Mouse (Mus musculus) intestine, embryonic 14.5 days (tissue): Measurements from ENCODE around the gene Glmn. TPM values are rescaled to one million over a fixed set of nuclear protein-coding genes. Genes with fewer than 3 reads are reported as not detected.

ENCODE experiments used
- ATAC-seq: fragments of 200-750 bp; cut with Nextera tagmentation; replicated peaks from 2 replicates; pipeline ENCODE4 v1.8.0; 2017; ENCODE audit warnings: low read depth, moderate number of reproducible peaks, moderate TSS enrichment, moderate library complexity; ENCODE audit not compliant: low FRiP score, low TSS enrichment
- DNase-seq: peaks from one replicate; pipeline ENCODE4 v3.0.0-alpha.2; 2018; ENCODE audit warnings: low spot score
- H3K27ac ChIP-seq: fragments of 300-500 bp; sonication (generic); 2 replicates; pipeline ENCODE4 v1.5.1; 2014; ENCODE audit warnings: low read depth, mild to moderate bottlenecking, control low read depth
- H3K27me3 ChIP-seq: fragments of 300-500 bp; sonication (generic); replicated peaks from 2 replicates; pipeline ENCODE4 v1.6.1; 2014; ENCODE audit warnings: low read length, control low read depth; ENCODE audit not compliant: control insufficient read depth, insufficient read depth
- H3K36me3 ChIP-seq: fragments of 300-500 bp; sonication (generic); 2 replicates; pipeline ENCODE4 v1.6.1; 2014; ENCODE audit warnings: low read length, control low read depth; ENCODE audit not compliant: control insufficient read depth, insufficient read depth
- H3K4me1 ChIP-seq: fragments of 300-500 bp; sonication (generic); replicated peaks from 2 replicates; pipeline ENCODE4 v1.6.1; 2014; ENCODE audit warnings: low read length, control low read depth, mixed read lengths; ENCODE audit not compliant: control insufficient read depth, insufficient read depth
- H3K4me2 ChIP-seq: fragments of 300-500 bp; sonication (generic); 2 replicates; pipeline ENCODE4 v1.6.1; 2014; ENCODE audit warnings: low read length
- H3K4me3 ChIP-seq: fragments of 300-500 bp; sonication (generic); 2 replicates; pipeline ENCODE4 v1.5.1; 2014; ENCODE audit warnings: low read depth, low read length, control low read depth, mixed read lengths
- H3K9ac ChIP-seq: fragments of 300-500 bp; sonication (generic); 2 replicates; pipeline ENCODE4 v1.6.1; 2014; ENCODE audit warnings: mild to moderate bottlenecking, low read length
- H3K9me3 ChIP-seq: fragments of 300-500 bp; sonication (generic); 2 replicates; pipeline ENCODE4 v1.6.1; 2016; ENCODE audit warnings: low read length, control low read depth; ENCODE audit not compliant: control insufficient read depth
- WGBS: fragments of 180-500 bp; shearing (Covaris S2); extraction: QIAGEN DNeasy Blood & Tissue Kit; methylation state at CpG from one replicate; pipeline ENCODE4 v1.1.7; 2014; 5-methylcytosine and 5-hydroxymethylcytosine counted together
- polyA plus RNA-seq: library from polyadenylated mRNA; unstranded; fragments of >200 nt; fragmentation: Nextera tagmentation; extraction: Ambion mirVana; gene quantifications from 2 replicates; pipeline ENCODE4 v1.2.1, GENCODE M21; 2014

Glmn gene
- polyA plus RNA-seq, 1 experiment from 2014 or later: 32.5 TPM

DNA sequence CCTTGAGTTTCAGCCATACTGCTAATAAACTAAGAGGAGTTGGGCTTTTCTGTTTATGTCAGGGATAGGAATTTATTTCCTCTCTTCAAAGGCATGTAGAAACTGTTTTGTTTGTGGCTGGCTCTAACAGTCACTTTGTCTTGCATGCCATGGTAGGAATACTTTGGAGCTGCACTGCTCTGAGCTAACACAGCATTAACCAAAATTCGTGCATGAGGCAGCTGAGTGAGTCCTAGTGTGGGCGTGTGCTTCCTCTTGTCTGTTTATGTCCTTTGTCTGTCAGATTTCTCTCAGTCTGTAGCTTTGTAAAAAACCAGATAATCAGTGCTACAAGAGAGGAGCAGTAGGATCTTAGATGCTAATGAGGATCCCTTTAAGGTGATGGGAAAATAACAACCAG lies 86.4 kb downstream of the Glmn start:
- H3K27me3 ChIP-seq: no peaks in the 10 kb centered on the region
- H3K9me3 ChIP-seq: no peaks in the 10 kb centered on the region
- no peak overlapping the region for H3K4me2 ChIP-seq
- ATAC-seq (no peak), DNase-seq (no peak)
- no peaks in the 10 kb centered on the region for H3K4me1 ChIP-seq
- 0 out of 2 replicates have a peak, but pooled peaks cover 4% of the 10 kb centered on the region for H3K36me3 ChIP-seq
- H3K27ac ChIP-seq: no peak overlapping the region
- 40% methylated on average over 2 of the region's 2 CpGs for WGBS
- no peak overlapping the region for H3K4me3 ChIP-seq
- H3K9ac ChIP-seq: no peak overlapping the region

DNA sequence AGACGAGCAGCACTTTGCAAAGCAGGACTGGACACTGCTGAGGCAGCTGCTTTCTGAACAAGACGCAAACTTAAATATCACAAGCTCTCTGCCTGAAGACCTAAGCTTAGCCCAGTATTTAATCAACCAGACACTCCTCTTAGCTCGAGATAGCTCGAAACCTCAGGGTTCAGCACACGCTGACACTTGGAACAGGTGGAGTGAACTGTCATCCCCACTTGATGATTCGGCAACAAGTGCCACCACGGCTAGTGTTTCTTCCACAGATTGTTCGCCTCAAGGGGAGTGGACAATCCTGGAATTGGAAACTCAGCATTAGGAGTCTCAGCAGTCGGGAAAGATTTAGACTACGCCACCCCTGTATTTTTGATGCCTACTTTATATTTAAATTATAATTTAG lies 87.2 kb downstream of the Glmn start:
- Histone ChIP-seq H3K9ac (no peak overlapping the region), H3K9me3 (no peaks in the 10 kb centered on the region), H3K36me3 (peaks cover 4% of the 10 kb centered on the region; the same call in 1 of the 2 replicates), H3K27me3 (no peaks in the 10 kb centered on the region), H3K4me3 (no peak overlapping the region), H3K4me1 (no peaks in the 10 kb centered on the region), H3K27ac (no peak overlapping the region), H3K4me2 (no peak overlapping the region)
- no peak for DNase-seq
- 84% methylated on average over 10 of the region's 10 CpGs for WGBS
- no peak for ATAC-seq

DNA sequence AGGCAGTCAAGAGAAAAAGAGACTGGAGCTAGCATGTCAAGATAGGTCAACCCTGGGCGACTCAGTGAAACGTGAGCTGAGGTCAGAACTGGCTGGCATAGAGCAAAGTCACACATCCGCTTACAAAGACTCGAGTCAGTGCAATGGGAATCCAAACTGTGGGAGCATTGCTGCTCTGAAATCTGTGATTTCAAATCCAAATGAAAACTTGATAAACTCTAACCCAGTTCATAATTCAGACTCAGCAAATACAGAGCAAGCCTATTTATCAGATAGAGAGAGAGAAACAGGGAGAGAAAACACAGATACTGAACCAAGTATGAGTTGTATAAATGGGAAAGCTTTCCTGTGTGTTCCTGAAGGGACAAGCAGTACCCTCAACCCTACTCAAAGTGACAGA lies 90.4 kb downstream of the Glmn start, which contains the start of gene Gm42669:
Gene Gm42669, plus strand, starts transcription at position 301 of the 400 bp plus-strand sequence.
- Histone ChIP-seq H3K27me3 (no peaks in the 10 kb centered on the region), H3K4me3 (no peak within 1 kb of the TSS), H3K36me3 (peaks cover 4% of the 10 kb centered on the region; the same call in 1 of the 2 replicates), H3K4me2 (no peak within 1 kb of the TSS), H3K9me3 (no peaks in the 10 kb centered on the region), H3K4me1 (no peaks in the 10 kb centered on the region), H3K27ac (no peak within 1 kb of the TSS), H3K9ac (no peak within 1 kb of the TSS)
- no peak for ATAC-seq
- no peak for DNase-seq
- WGBS: 72% methylated on average over 4 of the region's 4 CpGs

DNA sequence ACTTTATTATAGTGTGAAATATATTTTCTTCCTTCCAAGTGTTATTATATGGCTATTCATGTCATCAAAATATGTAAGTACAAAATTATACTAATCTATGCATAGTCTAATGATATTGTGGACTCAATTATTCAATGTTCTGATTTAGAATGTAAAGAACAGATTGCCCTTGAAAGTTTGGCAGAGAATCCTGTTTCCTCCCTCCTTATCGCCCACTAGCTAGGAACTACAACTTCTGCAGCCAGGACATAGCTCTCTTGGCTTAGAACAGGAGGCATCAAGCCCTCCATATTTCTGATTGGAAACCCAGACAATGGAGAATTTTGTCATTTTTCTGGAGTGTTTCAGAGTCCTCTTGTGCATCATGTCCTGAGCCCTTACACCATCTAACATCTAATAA lies 96.9 kb downstream of the Glmn start:
- WGBS: 75% methylated on average over 1 of the region's 1 CpGs

DNA sequence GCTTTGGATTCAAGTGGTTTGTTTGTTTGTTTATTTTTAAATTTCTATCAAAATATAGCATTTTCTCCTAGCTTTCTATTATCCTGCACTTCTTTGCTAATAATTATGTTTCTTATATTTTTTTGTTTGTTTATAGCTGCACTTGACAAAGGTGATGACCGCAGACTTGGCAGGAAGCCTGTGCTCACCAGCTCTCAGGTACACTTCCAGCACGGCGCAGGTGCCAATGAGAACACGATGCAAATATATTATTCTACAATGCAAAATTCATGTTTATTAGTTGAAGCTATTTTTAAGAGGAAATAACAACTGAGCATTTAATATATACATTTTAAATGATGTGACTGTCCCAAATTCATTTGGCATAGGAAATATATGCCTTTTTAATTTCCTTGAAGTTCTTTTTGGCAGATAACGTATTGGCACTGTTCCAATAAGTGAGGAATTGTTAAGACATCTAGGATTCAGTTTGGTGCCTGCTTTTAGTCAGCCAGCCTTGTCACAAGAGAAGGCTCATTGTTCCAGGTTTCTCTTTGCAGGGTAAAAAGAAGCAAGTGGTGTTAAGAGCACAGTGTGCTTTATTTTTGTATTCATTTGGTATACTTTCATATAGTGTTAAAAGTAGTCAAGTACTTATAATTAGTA lies 97.7 kb downstream of the Glmn start:
- WGBS: 90% methylated on average over 5 of the region's 5 CpGs
- no peaks in the 10 kb centered on the region for H3K36me3 ChIP-seq
- DNase-seq: no peak

More for the DNA sequence above, 96.9 kb downstream of the Glmn start:
- no peak overlapping the region for H3K27ac ChIP-seq
- no peaks in the 10 kb centered on the region for H3K27me3 ChIP-seq
- H3K4me3 ChIP-seq: no peak overlapping the region
- ATAC-seq (no peak), DNase-seq (no peak)
- no peaks in the 10 kb centered on the region; the same call in 1 of the 2 replicates for H3K36me3 ChIP-seq
- H3K9me3 ChIP-seq: no peaks in the 10 kb centered on the region
- no peaks in the 10 kb centered on the region for H3K4me1 ChIP-seq
- H3K9ac ChIP-seq: no peak overlapping the region
- H3K4me2 ChIP-seq: no peak overlapping the region

More for the DNA sequence above, 97.7 kb downstream of the Glmn start:
- H3K9me3 ChIP-seq: no peaks in the 10 kb centered on the region
- ATAC-seq: no peak
- H3K4me1 ChIP-seq: no peaks in the 10 kb centered on the region
- H3K4me2 ChIP-seq: no peak overlapping the region
- no peaks in the 10 kb centered on the region for H3K27me3 ChIP-seq
- no peak overlapping the region for H3K4me3 ChIP-seq
- H3K27ac ChIP-seq: no peak overlapping the region
- no peak overlapping the region for H3K9ac ChIP-seq

Other genes with a start within 250 kb of the Glmn start
- gene Ephx4, start 195.2 kb downstream of the Glmn start, polyA plus RNA-seq: 0.55 and 0.93 TPM in 2 replicates
- not detected in 2 replicates for gene Lpcat2b, start 166.3 kb downstream of the Glmn start, polyA plus RNA-seq
- gene Btbd8, start 159.9 kb downstream of the Glmn start, polyA plus RNA-seq: 4.7 and 5.4 TPM in 2 replicates
- 0.50 and 0.69 TPM in 2 replicates for gene Gm42669, start 90.3 kb downstream of the Glmn start, polyA plus RNA-seq
- 0.08 and 0.12 TPM in 2 replicates for gene 1700028K03Rik, start 63.2 kb downstream of the Glmn start, polyA plus RNA-seq
- 16.8 and 21.6 TPM in 2 replicates for gene Rpap2, start 515 bp downstream of the Glmn start, polyA plus RNA-seq
- 0.69 and 1.4 TPM in 2 replicates for gene Gfi1, start 128.1 kb upstream of the Glmn start, polyA plus RNA-seq
- 0.14 and 0.38 TPM in 2 replicates for gene Ube2d2b, start 232.2 kb upstream of the Glmn start, polyA plus RNA-seq